Mouse (Mus musculus) liver, embryonic 12.5 days (tissue): Measurements from ENCODE around the gene Cadm1. TPM values are rescaled to one million over a fixed set of nuclear protein-coding genes. Genes with fewer than 3 reads are reported as not detected.

ENCODE experiments used
- ATAC-seq: fragments of 200-750 bp; cut with Nextera tagmentation; 2 replicates; pipeline ENCODE4 v1.8.0; 2017; ENCODE audit warnings: moderate number of reproducible peaks, mild to moderate bottlenecking, moderate library complexity
- H3K27ac ChIP-seq: fragments of 300-500 bp; sonication (generic); 2 replicates; pipeline ENCODE4 v1.5.1; 2016; ENCODE audit warnings: mild to moderate bottlenecking
- H3K27me3 ChIP-seq: fragments of 300-500 bp; sonication (generic); replicated peaks from 2 replicates; pipeline ENCODE4 v1.6.1; 2016; ENCODE audit warnings: mild to moderate bottlenecking, moderate library complexity
- H3K36me3 ChIP-seq: fragments of 300-500 bp; sonication (generic); 2 replicates; pipeline ENCODE4 v1.6.1; 2016; ENCODE audit warnings: mild to moderate bottlenecking, moderate library complexity
- H3K4me1 ChIP-seq: fragments of 300-500 bp; sonication (generic); 2 replicates; pipeline ENCODE4 v1.6.1; 2016
- H3K4me2 ChIP-seq: fragments of 300-500 bp; sonication (generic); 2 replicates; pipeline ENCODE4 v1.6.1; 2016; ENCODE audit warnings: mild to moderate bottlenecking, moderate library complexity
- H3K4me3 ChIP-seq: fragments of 300-500 bp; sonication (generic); 2 replicates; pipeline ENCODE4 v1.5.1; 2016; ENCODE audit warnings: mild to moderate bottlenecking, moderate library complexity
- H3K9ac ChIP-seq: fragments of 300-500 bp; sonication (generic); 2 replicates; pipeline ENCODE4 v1.6.1; 2016; ENCODE audit warnings: mild to moderate bottlenecking, moderate library complexity
- H3K9me3 ChIP-seq: fragments of 300-500 bp; sonication (generic); replicated peaks from 2 replicates; pipeline ENCODE4 v1.6.1; 2016; ENCODE audit warnings: mild to moderate bottlenecking, moderate library complexity
- WGBS: fragments of 180-500 bp; shearing (Covaris S2); methylation state at CpG from one replicate; pipeline ENCODE4 v1.1.7; 2016; ENCODE audit not compliant: insufficient replicate concordance; 5-methylcytosine and 5-hydroxymethylcytosine counted together
- polyA plus RNA-seq: library from polyadenylated mRNA; unstranded; fragments of >200 nt; fragmentation: Nextera tagmentation; extraction: Ambion mirVana; gene quantifications from 2 replicates; pipeline ENCODE4 v1.2.1, GENCODE M21; 2016

The Cadm1 gene
- polyA plus RNA-seq, 1 experiment from 2014 or later = 10.4 TPM

- no peaks in the 10 kb centered on the region for H3K27me3 ChIP-seq
- no peak overlapping the region for H3K9ac ChIP-seq
- H3K27ac ChIP-seq = no peak overlapping the region
- no peak overlapping the region for H3K4me3 ChIP-seq
- 80% methylated on average over 3 of the region's 3 CpGs for WGBS
- ATAC-seq = no peak
- H3K9me3 ChIP-seq = no peaks in the 10 kb centered on the region
- H3K4me1 ChIP-seq = no peaks in the 10 kb centered on the region
- no peak overlapping the region for H3K4me2 ChIP-seq
- H3K36me3 ChIP-seq = no peaks in the 10 kb centered on the region
These were observed 30.8 kb downstream of the Cadm1 start for GRCm38 (mm10) chr9:47560726-47561125.

- H3K27me3 ChIP-seq = no peaks in the 10 kb centered on the region
- ATAC-seq = no peak
- no peaks in the 10 kb centered on the region for H3K36me3 ChIP-seq
- no peak overlapping the region for H3K9ac ChIP-seq
- 83% methylated on average over 4 of the region's 4 CpGs for WGBS
- H3K27ac ChIP-seq = no peak overlapping the region
- H3K9me3 ChIP-seq = no peaks in the 10 kb centered on the region
- H3K4me1 ChIP-seq = no peaks in the 10 kb centered on the region
- no peak overlapping the region for H3K4me2 ChIP-seq
- no peak overlapping the region for H3K4me3 ChIP-seq
These were observed 31.6 kb downstream of the Cadm1 start for GRCm38 (mm10) chr9:47561596-47561995.

GRCm38 (mm10) chr9:47565088-47565487 lies 35.1 kb downstream of the Cadm1 start:
- H3K36me3 ChIP-seq = no peaks in the 10 kb centered on the region
- H3K9ac ChIP-seq = no peak overlapping the region
- H3K9me3 ChIP-seq = no peaks in the 10 kb centered on the region
- H3K27me3 ChIP-seq = no peaks in the 10 kb centered on the region
- no peak overlapping the region for H3K4me2 ChIP-seq
- ATAC-seq = no peak
- WGBS = 28% methylated on average over 5 of the region's 5 CpGs
- H3K27ac ChIP-seq = no peak overlapping the region
- no peak overlapping the region for H3K4me3 ChIP-seq
- no peaks in the 10 kb centered on the region for H3K4me1 ChIP-seq

- 75% methylated on average over 6 of the region's 6 CpGs for WGBS
- Histone ChIP-seq H3K27me3 (no peaks in the 10 kb centered on the region), H3K4me3 (no peak overlapping the region), H3K27ac (no peak overlapping the region), H3K4me2 (no peak overlapping the region), H3K9me3 (no peaks in the 10 kb centered on the region), H3K9ac (no peak overlapping the region), H3K36me3 (no peaks in the 10 kb centered on the region), H3K4me1 (0 out of 2 replicates have a peak, but pooled peaks cover 5% of the 10 kb centered on the region)
- ATAC-seq = no peak
These were observed 37.9 kb downstream of the Cadm1 start for GRCm38 (mm10) chr9:47567873-47568272.

- WGBS = 72% methylated on average over 4 of the region's 4 CpGs
- H3K4me1 ChIP-seq = 0 out of 2 replicates have a peak, but pooled peaks cover 7% of the 10 kb centered on the region
- no peaks in the 10 kb centered on the region for H3K36me3 ChIP-seq
- H3K9ac ChIP-seq = no peak overlapping the region
- no peaks in the 10 kb centered on the region for H3K27me3 ChIP-seq
- H3K4me2 ChIP-seq = no peak overlapping the region
- no peaks in the 10 kb centered on the region for H3K9me3 ChIP-seq
- ATAC-seq = no peak
- no peak overlapping the region for H3K27ac ChIP-seq
- H3K4me3 ChIP-seq = no peak overlapping the region
These were observed 40.2 kb downstream of the Cadm1 start for GRCm38 (mm10) chr9:47570184-47570583.

GRCm38 (mm10) chr9:47571461-47571860 lies 41.5 kb downstream of the Cadm1 start:
- no peak for ATAC-seq
- no peak overlapping the region for H3K27ac ChIP-seq

GRCm38 (mm10) chr9:47572132-47572531 lies 42.2 kb downstream of the Cadm1 start:
- 0 out of 2 replicates have a peak, but pooled peaks cover 7% of the 10 kb centered on the region for H3K4me1 ChIP-seq
- no peak overlapping the region for H3K9ac ChIP-seq
- no peak overlapping the region for H3K4me3 ChIP-seq
- H3K36me3 ChIP-seq = no peaks in the 10 kb centered on the region
- H3K9me3 ChIP-seq = no peaks in the 10 kb centered on the region
- H3K27me3 ChIP-seq = no peaks in the 10 kb centered on the region
- H3K27ac ChIP-seq = no peak overlapping the region
- ATAC-seq = no peak
- 46% methylated on average over 5 of the region's 5 CpGs for WGBS
- H3K4me2 ChIP-seq = no peak overlapping the region

More at GRCm38 (mm10) chr9:47571461-47571860, 41.5 kb downstream of the Cadm1 start:
- 48% methylated on average over 7 of the region's 7 CpGs for WGBS
- Histone ChIP-seq H3K4me2 (no peak overlapping the region), H3K9ac (no peak overlapping the region), H3K36me3 (no peaks in the 10 kb centered on the region), H3K4me3 (no peak overlapping the region), H3K4me1 (0 out of 2 replicates have a peak, but pooled peaks cover 7% of the 10 kb centered on the region), H3K9me3 (no peaks in the 10 kb centered on the region), H3K27me3 (no peaks in the 10 kb centered on the region)

GRCm38 (mm10) chr9:47573456-47573855 lies 43.5 kb downstream of the Cadm1 start:
- H3K4me3 ChIP-seq = no peak overlapping the region
- no peak overlapping the region for H3K4me2 ChIP-seq
- no peaks in the 10 kb centered on the region for H3K27me3 ChIP-seq
- no peak overlapping the region for H3K27ac ChIP-seq
- no peak overlapping the region for H3K9ac ChIP-seq
- H3K9me3 ChIP-seq = no peaks in the 10 kb centered on the region
- WGBS = 77% methylated on average over 7 of the region's 7 CpGs
- H3K36me3 ChIP-seq = no peaks in the 10 kb centered on the region
- H3K4me1 ChIP-seq = 0 out of 2 replicates have a peak, but pooled peaks cover 7% of the 10 kb centered on the region
- ATAC-seq = no peak

GRCm38 (mm10) chr9:47574710-47575414 lies 44.9 kb downstream of the Cadm1 start:
- Histone ChIP-seq H3K27ac (no peak overlapping the region), H3K9me3 (no peaks in the 10 kb centered on the region), H3K4me3 (no peak overlapping the region), H3K4me2 (no peak overlapping the region), H3K4me1 (0 out of 2 replicates have a peak, but pooled peaks cover 7% of the 10 kb centered on the region), H3K27me3 (no peaks in the 10 kb centered on the region), H3K9ac (no peak overlapping the region), H3K36me3 (no peaks in the 10 kb centered on the region)
- ATAC-seq = no peak
- WGBS = 65% methylated on average over 7 of the region's 7 CpGs

- Histone ChIP-seq H3K9me3 (no peaks in the 10 kb centered on the region), H3K27ac (no peak overlapping the region), H3K4me1 (0 out of 2 replicates have a peak, but pooled peaks cover 7% of the 10 kb centered on the region), H3K4me2 (no peak overlapping the region), H3K4me3 (no peak overlapping the region), H3K27me3 (no peaks in the 10 kb centered on the region), H3K9ac (no peak overlapping the region), H3K36me3 (no peaks in the 10 kb centered on the region)
- no peak for ATAC-seq
- 69% methylated on average over 11 of the region's 11 CpGs for WGBS
These were observed 45.8 kb downstream of the Cadm1 start for GRCm38 (mm10) chr9:47575764-47576163.

GRCm38 (mm10) chr9:47579464-47579863 lies 49.5 kb downstream of the Cadm1 start:
- H3K4me3 ChIP-seq = no peak overlapping the region
- H3K9me3 ChIP-seq = no peaks in the 10 kb centered on the region
- no peak for ATAC-seq
- WGBS = 70% methylated on average over 6 of the region's 6 CpGs
- no peaks in the 10 kb centered on the region for H3K27me3 ChIP-seq
- no peak overlapping the region for H3K4me2 ChIP-seq
- H3K9ac ChIP-seq = no peak overlapping the region
- H3K4me1 ChIP-seq = no peaks in the 10 kb centered on the region; the same call in 1 of the 2 replicates
- no peaks in the 10 kb centered on the region for H3K36me3 ChIP-seq
- H3K27ac ChIP-seq = no peak overlapping the region

GRCm38 (mm10) chr9:47581576-47582365 lies 51.8 kb downstream of the Cadm1 start:
- H3K4me1 ChIP-seq = no peaks in the 10 kb centered on the region; the same call in 1 of the 2 replicates
- H3K27me3 ChIP-seq = no peaks in the 10 kb centered on the region
- H3K4me2 ChIP-seq = no peak overlapping the region
- no peak overlapping the region for H3K4me3 ChIP-seq
- H3K9ac ChIP-seq = no peak overlapping the region
- H3K36me3 ChIP-seq = no peaks in the 10 kb centered on the region
- 45% methylated on average over 6 of the region's 6 CpGs for WGBS
- no peaks in the 10 kb centered on the region for H3K9me3 ChIP-seq
- no peak for ATAC-seq
- no peak overlapping the region for H3K27ac ChIP-seq
